Mouse (Mus musculus) midbrain, embryonic 14.5 days (tissue): Measurements from ENCODE around the gene Tfam. TPM values are rescaled to one million over a fixed set of nuclear protein-coding genes. Genes with fewer than 3 reads are reported as not detected.

Experiments
- ATAC-seq: fragments of 200-750 bp; cut with Nextera tagmentation; 2 replicates; pipeline ENCODE4 v1.8.0; 2017; ENCODE audit warnings: moderate number of reproducible peaks, moderate library complexity; ENCODE audit not compliant: low FRiP score, low TSS enrichment
- DNase-seq: peaks from one replicate; pipeline ENCODE4 v3.0.0-alpha.2; 2015
- H3K27ac ChIP-seq: fragments of 300-500 bp; sonication (generic); replicated peaks from 2 replicates; pipeline ENCODE4 v1.5.1; 2014; ENCODE audit warnings: mild to moderate bottlenecking, low read depth, low read length, moderate library complexity
- H3K27me3 ChIP-seq: fragments of 300-500 bp; sonication (generic); 2 replicates; pipeline ENCODE4 v1.6.1; 2014; ENCODE audit warnings: low read length, control low read depth, mixed read lengths; ENCODE audit not compliant: control insufficient read depth, insufficient read depth
- H3K36me3 ChIP-seq: fragments of 300-500 bp; sonication (generic); 2 replicates; pipeline ENCODE4 v1.6.1; 2014; ENCODE audit warnings: low read length, control low read depth; ENCODE audit not compliant: control insufficient read depth, insufficient read depth
- H3K4me1 ChIP-seq: fragments of 300-500 bp; sonication (generic); 2 replicates; pipeline ENCODE4 v1.6.1; 2014; ENCODE audit warnings: mild to moderate bottlenecking, antibody characterized with exemption, low read length, control low read depth; ENCODE audit not compliant: control insufficient read depth, insufficient read depth
- H3K4me2 ChIP-seq: fragments of 300-500 bp; sonication (generic); 2 replicates; pipeline ENCODE4 v1.6.1; 2014; ENCODE audit warnings: mild to moderate bottlenecking, low read length, moderate library complexity
- H3K4me3 ChIP-seq: fragments of 300-500 bp; sonication (generic); replicated peaks from 2 replicates; pipeline ENCODE4 v1.5.1; 2014; ENCODE audit warnings: low read depth, low read length
- H3K9ac ChIP-seq: fragments of 300-500 bp; sonication (generic); replicated peaks from 2 replicates; pipeline ENCODE4 v1.6.1; 2014; ENCODE audit warnings: mild to moderate bottlenecking, low read length, moderate library complexity
- H3K9me3 ChIP-seq: fragments of 300-500 bp; sonication (generic); 2 replicates; pipeline ENCODE4 v1.6.1; 2016; ENCODE audit warnings: low read length, control low read depth, mixed read lengths; ENCODE audit not compliant: control insufficient read depth
- WGBS: fragments of 180-500 bp; shearing (Covaris S2); extraction: QIAGEN DNeasy Blood & Tissue Kit; methylation state at CpG from one replicate; pipeline ENCODE4 v1.1.7; 2014; 5-methylcytosine and 5-hydroxymethylcytosine counted together
- polyA plus RNA-seq: library from polyadenylated mRNA; unstranded; fragments of >200 nt; fragmentation: Nextera tagmentation; extraction: Ambion mirVana; gene quantifications from 2 replicates; pipeline ENCODE4 v1.2.1, GENCODE M21; 2014

Gene Tfam
- polyA plus RNA-seq, 1 experiment from 2014 or later = 50.1 TPM

- WGBS = 81% methylated on average over 8 of the region's 8 CpGs
- Histone ChIP-seq H3K36me3 (peaks cover 47% of the 10 kb centered on the region), H3K4me3 (no peak overlapping the region), H3K9me3 (no peaks in the 10 kb centered on the region), H3K27ac (no peak overlapping the region), H3K27me3 (no peaks in the 10 kb centered on the region), H3K9ac (no peak overlapping the region), H3K4me2 (no peak overlapping the region), H3K4me1 (no peaks in the 10 kb centered on the region)
- DNase-seq (no peak), ATAC-seq (no peak)
Observed at GRCm38 (mm10) chr10:71261637-71262036, 23.6 kb upstream of the Tfam start.

GRCm38 (mm10) chr10:71258943-71259342 lies 20.9 kb upstream of the Tfam start:
- ATAC-seq (no peak), DNase-seq (no peak)
- Histone ChIP-seq H3K36me3 (peaks cover 68% of the 10 kb centered on the region), H3K4me3 (no peak overlapping the region), H3K9ac (no peak overlapping the region), H3K9me3 (no peaks in the 10 kb centered on the region), H3K4me2 (no peak overlapping the region), H3K27ac (no peak overlapping the region), H3K27me3 (no peaks in the 10 kb centered on the region), H3K4me1 (no peaks in the 10 kb centered on the region)
- WGBS = 67% methylated on average over 5 of the region's 5 CpGs

DNA sequence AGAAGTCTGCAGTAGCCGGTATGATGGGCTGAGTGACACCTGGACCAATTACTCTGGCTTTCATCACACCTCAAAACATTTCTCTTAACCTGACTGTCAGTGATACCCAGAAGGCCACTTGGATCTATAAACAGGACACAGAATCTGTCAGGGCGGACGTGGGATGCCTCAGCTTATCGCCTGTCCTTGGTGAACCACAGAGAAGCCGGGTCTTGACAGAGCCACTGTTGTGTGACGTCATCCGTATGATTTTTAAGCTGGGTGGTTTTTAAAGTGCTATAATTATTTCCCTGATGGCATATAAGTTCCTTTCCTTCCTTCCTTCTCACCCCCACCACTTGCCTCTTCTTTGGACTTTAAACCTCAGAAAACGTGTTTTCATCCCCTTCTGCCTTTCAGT lies 20.4 kb upstream of the Tfam start:
- H3K4me1 ChIP-seq = no peaks in the 10 kb centered on the region
- H3K9ac ChIP-seq = no peak overlapping the region
- ATAC-seq = no peak
- WGBS = 84% methylated on average over 8 of the region's 8 CpGs
- H3K4me3 ChIP-seq = no peak overlapping the region
- H3K27ac ChIP-seq = no peak overlapping the region
- H3K4me2 ChIP-seq = no peak overlapping the region
- H3K9me3 ChIP-seq = no peaks in the 10 kb centered on the region
- DNase-seq = no peak
- H3K27me3 ChIP-seq = no peaks in the 10 kb centered on the region
- peaks cover 68% of the 10 kb centered on the region for H3K36me3 ChIP-seq

GRCm38 (mm10) chr10:71253147-71253546 lies 15.1 kb upstream of the Tfam start:
- Histone ChIP-seq H3K4me2 (no peak overlapping the region), H3K9ac (no peak overlapping the region), H3K9me3 (no peaks in the 10 kb centered on the region), H3K4me3 (no peak overlapping the region), H3K36me3 (peaks cover 33% of the 10 kb centered on the region), H3K27ac (no peak overlapping the region), H3K4me1 (no peaks in the 10 kb centered on the region), H3K27me3 (no peaks in the 10 kb centered on the region)
- 83% methylated on average over 4 of the region's 4 CpGs for WGBS
- ATAC-seq (no peak), DNase-seq (no peak)

- Histone ChIP-seq H3K9ac (no peak overlapping the region), H3K36me3 (peaks cover 26% of the 10 kb centered on the region), H3K4me1 (no peaks in the 10 kb centered on the region), H3K27ac (no peak overlapping the region), H3K9me3 (no peaks in the 10 kb centered on the region), H3K27me3 (no peaks in the 10 kb centered on the region), H3K4me3 (no peak overlapping the region), H3K4me2 (no peak overlapping the region)
- no peak for DNase-seq
- ATAC-seq = no peak
- WGBS = 80% methylated on average over 5 of the region's 5 CpGs
Observed at GRCm38 (mm10) chr10:71252421-71252820, 14.3 kb upstream of the Tfam start.

DNA sequence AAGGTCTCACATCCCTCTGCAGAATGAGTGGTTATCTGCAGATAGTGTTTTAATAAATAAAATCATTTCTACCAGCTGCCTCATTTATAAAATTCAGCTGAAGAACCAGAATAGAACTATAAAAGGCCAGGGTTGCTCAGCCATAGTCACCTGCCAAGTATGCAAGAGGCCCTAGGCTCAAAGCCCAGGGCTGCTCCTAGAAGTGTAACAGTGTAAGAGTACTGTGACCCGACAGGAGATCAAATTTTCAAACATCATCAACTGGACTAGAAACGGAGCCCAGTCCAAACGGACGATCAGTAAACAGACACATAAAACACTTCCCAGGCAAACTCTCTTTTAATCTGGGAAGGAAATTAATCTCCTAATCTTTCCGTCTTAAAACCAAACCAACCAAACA lies 13.8 kb upstream of the Tfam start:
- Histone ChIP-seq H3K9me3 (no peaks in the 10 kb centered on the region), H3K4me1 (no peaks in the 10 kb centered on the region), H3K27me3 (no peaks in the 10 kb centered on the region), H3K36me3 (peaks cover 23% of the 10 kb centered on the region), H3K4me3 (no peak overlapping the region), H3K4me2 (no peak overlapping the region), H3K9ac (no peak overlapping the region), H3K27ac (no peak overlapping the region)
- WGBS = 91% methylated on average over 5 of the region's 5 CpGs
- ATAC-seq (no peak), DNase-seq (no peak)

GRCm38 (mm10) chr10:71251256-71251655 lies 13.2 kb upstream of the Tfam start:
- Histone ChIP-seq H3K36me3 (peaks cover 17% of the 10 kb centered on the region), H3K27me3 (no peaks in the 10 kb centered on the region), H3K4me3 (no peak overlapping the region), H3K4me2 (no peak overlapping the region), H3K27ac (no peak overlapping the region), H3K9ac (no peak overlapping the region), H3K9me3 (no peaks in the 10 kb centered on the region), H3K4me1 (no peaks in the 10 kb centered on the region)
- ATAC-seq (no peak), DNase-seq (no peak)
- WGBS = 90% methylated on average over 5 of the region's 5 CpGs

GRCm38 (mm10) chr10:71250472-71250871 lies 12.4 kb upstream of the Tfam start:
- 85% methylated on average over 17 of the region's 17 CpGs for WGBS
- H3K9ac ChIP-seq = no peak overlapping the region
- H3K27me3 ChIP-seq = no peaks in the 10 kb centered on the region
- H3K27ac ChIP-seq = no peak overlapping the region
- no peak overlapping the region for H3K4me2 ChIP-seq
- peaks cover 11% of the 10 kb centered on the region for H3K36me3 ChIP-seq
- no peak overlapping the region for H3K4me3 ChIP-seq
- no peaks in the 10 kb centered on the region for H3K4me1 ChIP-seq
- DNase-seq = no peak
- no peak for ATAC-seq
- no peaks in the 10 kb centered on the region for H3K9me3 ChIP-seq

GRCm38 (mm10) chr10:71249086-71249880 lies 11.2 kb upstream of the Tfam start:
- no peak for DNase-seq
- 84% methylated on average over 10 of the region's 10 CpGs for WGBS
- Histone ChIP-seq H3K36me3 (peaks cover 2% of the 10 kb centered on the region), H3K27ac (no peak overlapping the region), H3K27me3 (no peaks in the 10 kb centered on the region), H3K9me3 (no peaks in the 10 kb centered on the region), H3K4me2 (no peak overlapping the region), H3K4me3 (no peak overlapping the region), H3K4me1 (no peaks in the 10 kb centered on the region), H3K9ac (no peak overlapping the region)
- ATAC-seq = no peak
